Mouse (Mus musculus) forebrain, embryonic 14.5 days (tissue): ENCODE results near the gene 3110021N24Rik. TPM values are rescaled to one million over a fixed set of nuclear protein-coding genes. Genes with fewer than 3 reads are reported as not detected.
A peak's percentile ranks its signal among the peaks of the same experiment; 100 is the strongest.

Experiments
- ATAC-seq: fragments of 200-750 bp; cut with Nextera tagmentation; 2 replicates; pipeline ENCODE4 v1.8.0; 2017; ENCODE audit warnings: mild to moderate bottlenecking, moderate library complexity
- DNase-seq: peaks from one replicate; pipeline ENCODE4 v3.0.0-alpha.2; 2015; ENCODE audit warnings: low spot score
- H3K27ac ChIP-seq: fragments of 300-500 bp; sonication (generic); 2 replicates; pipeline ENCODE4 v1.5.1; 2014; ENCODE audit warnings: low read depth, mild to moderate bottlenecking, control low read depth, low read length, moderate library complexity
- H3K27me3 ChIP-seq: fragments of 300-500 bp; sonication (generic); replicated peaks from 2 replicates; pipeline ENCODE4 v1.6.1; 2014; ENCODE audit warnings: low read length, control low read depth, mixed read lengths; ENCODE audit not compliant: control insufficient read depth, insufficient read depth
- H3K36me3 ChIP-seq: fragments of 300-500 bp; sonication (generic); 2 replicates; pipeline ENCODE4 v1.6.1; 2014; ENCODE audit warnings: low read length, control low read depth; ENCODE audit not compliant: control insufficient read depth, insufficient read depth
- H3K4me1 ChIP-seq: fragments of 300-500 bp; sonication (generic); 2 replicates; pipeline ENCODE4 v1.6.1; 2014; ENCODE audit warnings: antibody characterized with exemption, low read length, control low read depth; ENCODE audit not compliant: control insufficient read depth, insufficient read depth
- H3K4me2 ChIP-seq: fragments of 300-500 bp; sonication (generic); 2 replicates; pipeline ENCODE4 v1.6.1; 2014; ENCODE audit warnings: mild to moderate bottlenecking, control low read depth, low read length
- H3K4me3 ChIP-seq: fragments of 300-500 bp; sonication (generic); 2 replicates; pipeline ENCODE4 v1.5.1; 2014; ENCODE audit warnings: low read depth, low read length, control low read depth
- H3K9ac ChIP-seq: fragments of 300-500 bp; sonication (generic); 2 replicates; pipeline ENCODE4 v1.6.1; 2014; ENCODE audit warnings: mild to moderate bottlenecking, low read length, control low read depth, moderate library complexity
- H3K9me3 ChIP-seq: fragments of 300-500 bp; sonication (generic); replicated peaks from 2 replicates; pipeline ENCODE4 v1.6.1; 2016; ENCODE audit warnings: low read length, control low read depth, mixed read lengths; ENCODE audit not compliant: control insufficient read depth
- WGBS: fragments of 180-500 bp; shearing (Covaris S2); extraction: QIAGEN DNeasy Blood & Tissue Kit; methylation state at CpG from one replicate; pipeline ENCODE4 v1.1.7; 2014; 5-methylcytosine and 5-hydroxymethylcytosine counted together
- polyA plus RNA-seq: library from polyadenylated mRNA; unstranded; fragments of >200 nt; fragmentation: Nextera tagmentation; extraction: Ambion mirVana; gene quantifications from 2 replicates; pipeline ENCODE4 v1.2.1, GENCODE M21; 2014

The 3110021N24Rik gene
- polyA plus RNA-seq, 1 experiment from 2014 or later = 1.2 TPM

DNA sequence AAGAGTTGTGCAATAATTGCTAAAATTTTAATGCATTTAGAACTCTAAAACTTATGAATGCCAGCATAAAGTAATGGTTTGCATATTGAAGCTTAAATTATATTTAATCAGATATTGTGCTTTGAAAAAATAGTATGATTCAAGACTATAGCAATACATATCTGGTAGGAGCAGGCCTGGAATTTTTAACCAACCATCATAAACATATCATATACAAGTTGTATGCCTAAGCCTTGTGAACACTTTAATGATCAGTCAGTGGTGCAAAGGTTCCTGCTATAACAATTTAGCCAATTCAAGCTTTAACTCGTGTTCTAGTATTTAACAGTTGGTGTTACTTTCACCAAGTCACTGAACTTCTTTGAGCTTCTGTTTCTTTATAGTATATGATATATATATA lies 11.0 kb downstream of the 3110021N24Rik start:
- H3K4me3 ChIP-seq = no peak overlapping the region
- ATAC-seq (no peak), DNase-seq (no peak)
- H3K4me2 ChIP-seq = no peak overlapping the region
- H3K27me3 ChIP-seq = no peaks in the 10 kb centered on the region
- H3K4me1 ChIP-seq = no peaks in the 10 kb centered on the region
- no peak overlapping the region for H3K27ac ChIP-seq
- 0 out of 2 replicates have a peak, but pooled peaks cover under 1% of the 10 kb centered on the region for H3K36me3 ChIP-seq
- 0 out of 2 replicates have a peak, but pooled peaks cover 2% of the 10 kb centered on the region for H3K9me3 ChIP-seq
- 85% methylated on average over 1 of the region's 1 CpGs for WGBS
- H3K9ac ChIP-seq = no peak overlapping the region

DNA sequence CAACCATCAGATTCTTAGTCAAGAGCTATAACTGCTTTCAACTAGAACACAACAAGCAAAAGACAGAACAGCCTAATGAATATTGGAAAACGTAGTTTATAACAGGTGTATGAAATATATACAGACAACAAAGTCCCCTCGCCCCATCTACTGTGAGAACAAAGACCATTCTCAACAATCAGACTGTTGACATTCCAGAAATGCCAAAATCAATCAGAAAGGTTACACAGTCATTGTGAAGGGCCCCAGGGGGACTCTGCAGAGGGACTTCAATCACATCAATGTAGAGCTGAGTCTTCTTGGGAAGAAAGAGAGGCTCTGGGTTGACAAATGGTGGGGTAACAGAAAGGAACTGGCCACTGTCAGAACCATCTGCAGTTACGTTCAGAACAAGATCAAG lies 12.1 kb downstream of the 3110021N24Rik start:
- Histone ChIP-seq H3K4me3 (no peak overlapping the region), H3K4me1 (no peaks in the 10 kb centered on the region), H3K27ac (no peak overlapping the region), H3K9ac (no peak overlapping the region), H3K4me2 (no peak overlapping the region), H3K9me3 (0 out of 2 replicates have a peak, but pooled peaks cover 3% of the 10 kb centered on the region), H3K27me3 (no peaks in the 10 kb centered on the region), H3K36me3 (no peaks in the 10 kb centered on the region)
- ATAC-seq (no peak), DNase-seq (no peak)
- 41% methylated on average over 3 of the region's 3 CpGs for WGBS

DNA sequence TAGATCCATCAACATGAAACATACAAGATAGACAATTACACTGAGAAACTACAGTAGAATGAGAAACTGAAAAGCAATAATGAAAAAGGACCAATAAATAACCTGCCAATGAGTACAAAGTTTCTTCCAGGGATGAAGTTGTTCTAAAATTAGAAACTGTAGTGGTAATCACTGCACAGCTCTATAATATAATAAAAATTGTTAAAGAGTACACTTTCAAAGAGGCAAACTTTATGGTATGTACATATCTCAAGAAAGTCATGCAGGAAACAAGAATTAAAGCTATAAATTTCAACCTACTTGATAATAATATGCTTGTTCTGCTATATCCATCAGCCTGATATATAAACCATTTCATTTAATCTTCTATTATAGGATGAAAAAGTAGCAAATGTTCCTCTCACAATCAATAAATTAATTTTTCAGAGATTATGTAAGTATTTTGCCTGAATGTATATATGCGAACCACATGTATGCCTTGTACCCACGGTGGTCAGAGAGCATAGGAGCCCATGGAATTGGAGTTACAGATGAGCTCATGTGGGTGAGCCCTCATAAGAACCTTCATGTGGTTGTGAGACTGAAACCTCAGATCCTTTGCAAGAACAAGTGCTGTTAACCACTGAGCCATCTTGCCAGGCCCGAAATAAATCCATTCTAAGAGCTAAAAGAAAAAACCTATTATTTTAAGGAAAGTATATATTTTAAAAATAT lies 26.9 kb downstream of the 3110021N24Rik start:
- DNase-seq = no peak
- H3K9me3 ChIP-seq = no peaks in the 10 kb centered on the region
- H3K36me3 ChIP-seq = no peaks in the 10 kb centered on the region
- H3K4me1 ChIP-seq = no peaks in the 10 kb centered on the region
- H3K9ac ChIP-seq = no peak overlapping the region
- WGBS = 96% methylated on average over 3 of the region's 3 CpGs
- ATAC-seq = no peak
- H3K4me3 ChIP-seq = no peak overlapping the region
- H3K27ac ChIP-seq = no peak overlapping the region
- H3K27me3 ChIP-seq = no peaks in the 10 kb centered on the region
- no peak overlapping the region for H3K4me2 ChIP-seq

DNA sequence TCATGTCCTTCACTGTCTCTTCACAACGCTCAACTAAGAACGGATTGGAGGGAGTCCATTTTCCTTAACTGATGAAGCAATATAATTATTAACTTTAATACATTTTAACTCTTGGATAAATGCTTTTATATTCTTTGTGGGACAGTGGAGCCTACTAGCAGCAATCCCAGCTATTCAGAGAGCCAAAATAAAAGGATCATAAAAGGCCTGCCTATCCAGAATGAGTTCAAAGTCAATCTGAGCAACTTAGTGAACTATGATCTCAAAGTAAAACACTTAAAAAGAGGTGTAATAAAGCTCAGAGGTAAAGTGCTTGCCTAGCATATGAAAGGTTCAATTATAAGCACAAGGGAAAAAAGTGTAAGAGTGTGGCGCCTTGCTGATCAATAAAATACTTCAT lies 40.1 kb downstream of the 3110021N24Rik start:
- Histone ChIP-seq H3K9ac (no peak overlapping the region), H3K4me2 (no peak overlapping the region), H3K9me3 (no peaks in the 10 kb centered on the region), H3K27me3 (no peaks in the 10 kb centered on the region), H3K27ac (no peak overlapping the region), H3K4me3 (no peak overlapping the region), H3K36me3 (no peaks in the 10 kb centered on the region), H3K4me1 (no peaks in the 10 kb centered on the region)
- ATAC-seq (no peak), DNase-seq (no peak)
- 96% methylated on average over 3 of the region's 3 CpGs for WGBS

DNA sequence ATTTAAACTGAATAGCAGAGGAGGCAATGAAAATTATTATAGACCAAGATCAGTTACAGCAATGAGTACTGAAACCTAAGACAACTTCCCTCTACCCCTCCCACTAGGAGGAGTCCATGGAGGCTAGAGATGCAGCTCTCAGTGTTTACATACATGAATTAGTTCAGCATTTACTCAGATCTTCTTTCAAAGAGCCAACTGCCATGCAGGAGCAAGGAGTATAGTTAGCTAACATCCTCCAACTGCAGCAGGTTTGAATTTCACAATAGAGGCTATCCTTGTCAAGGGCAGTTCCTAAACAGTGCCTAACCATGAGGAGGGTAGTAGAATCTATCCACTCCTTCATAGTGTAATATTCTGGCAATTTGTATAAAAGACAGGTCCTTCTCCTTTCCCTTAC lies 49.1 kb downstream of the 3110021N24Rik start:
- Histone ChIP-seq H3K4me1 (no peaks in the 10 kb centered on the region), H3K36me3 (no peaks in the 10 kb centered on the region), H3K9me3 (no peaks in the 10 kb centered on the region), H3K27ac (no peak overlapping the region), H3K4me3 (no peak overlapping the region), H3K27me3 (no peaks in the 10 kb centered on the region), H3K9ac (no peak overlapping the region), H3K4me2 (no peak overlapping the region)
- DNase-seq (no peak), ATAC-seq (no peak)

DNA sequence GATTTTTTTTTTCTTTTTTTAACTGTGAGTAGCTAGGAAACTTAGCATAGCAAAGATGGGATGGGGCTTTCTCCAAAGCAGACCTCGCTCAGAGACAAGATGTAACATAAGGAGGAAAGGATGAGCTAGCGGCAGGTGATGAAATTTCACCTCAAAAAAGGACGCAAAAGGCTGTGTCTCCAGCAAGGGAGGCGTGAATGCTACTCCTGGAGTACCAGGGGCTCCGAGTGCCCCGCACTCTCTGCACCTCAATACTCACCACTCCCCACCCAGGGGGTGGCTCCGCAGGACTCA lies 60.3 kb downstream of the 3110021N24Rik start:
- peaks cover 3% of the 10 kb centered on the region for H3K4me1 ChIP-seq
- no peaks in the 10 kb centered on the region for H3K9me3 ChIP-seq
- H3K36me3 ChIP-seq = no peaks in the 10 kb centered on the region
- peak overlapping the region; percentile 98 for H3K27ac ChIP-seq
- no peaks in the 10 kb centered on the region for H3K27me3 ChIP-seq
- peak overlapping the region; percentile 86 for H3K4me3 ChIP-seq
- no peak; the same call in 1 of the 2 replicates for ATAC-seq
- DNase-seq = no peak
- WGBS = 0% methylated on average over 7 of the region's 7 CpGs
- H3K4me2 ChIP-seq = peak overlapping the region; percentile 67
- H3K9ac ChIP-seq = peak overlapping the region; percentile 99

DNA sequence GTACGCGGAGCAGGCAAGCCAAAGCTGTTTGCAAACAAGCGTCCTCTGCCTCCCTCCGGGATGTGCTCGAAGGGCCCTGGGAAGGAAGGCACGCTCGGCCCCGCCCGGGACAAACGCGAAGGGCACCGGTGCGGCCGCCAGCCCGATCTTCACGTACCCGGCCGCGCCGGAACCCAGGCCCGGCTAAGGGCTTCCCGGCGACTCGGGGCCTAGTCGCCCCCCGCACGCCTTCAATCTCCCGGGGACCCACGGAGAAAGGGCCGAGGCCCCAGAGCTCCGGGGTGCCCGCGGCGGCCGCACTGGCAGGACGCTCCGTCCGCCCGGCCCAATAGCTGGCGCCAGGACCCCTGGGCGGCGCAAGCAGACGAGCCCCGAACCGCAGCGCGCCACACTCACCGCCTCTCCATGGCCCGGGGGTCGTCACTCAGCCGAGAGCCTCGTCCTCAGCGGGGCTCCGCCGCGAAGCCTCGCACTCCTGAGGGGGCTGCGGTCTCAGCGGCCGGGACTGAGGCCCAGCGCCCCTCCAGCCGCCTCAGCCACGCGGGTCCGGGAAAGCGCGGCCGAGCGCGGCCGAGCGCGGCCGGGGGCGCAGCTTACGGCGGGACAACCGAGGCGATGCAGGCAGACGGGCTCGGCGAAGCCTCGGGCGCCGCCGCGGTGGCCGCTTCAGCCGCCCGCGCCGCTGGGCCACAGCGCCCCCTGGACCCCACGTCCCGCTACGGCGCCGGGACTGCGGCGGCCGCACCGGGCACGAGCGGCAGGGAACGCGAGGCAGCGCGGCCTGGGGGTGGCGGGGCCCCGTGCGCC lies 60.8 kb downstream of the 3110021N24Rik start, which contains the start of gene Zfyve9:
Gene Zfyve9, minus strand, starts transcription at position 742 of the 807 bp plus-strand sequence.
- H3K4me1 ChIP-seq = peaks cover 3% of the 10 kb centered on the region
- peak within 1 kb of the TSS; percentile 86 for H3K4me3 ChIP-seq
- H3K27me3 ChIP-seq = no peaks in the 10 kb centered on the region
- no peaks in the 10 kb centered on the region for H3K9me3 ChIP-seq
- H3K9ac ChIP-seq = peak within 1 kb of the TSS; percentile 99
- H3K27ac ChIP-seq = peak within 1 kb of the TSS; percentile 98
- no peaks in the 10 kb centered on the region for H3K36me3 ChIP-seq
- WGBS = under 1% methylated on average over 81 of the region's 111 CpGs
- ATAC-seq = peak; percentile 91
- H3K4me2 ChIP-seq = peak within 1 kb of the TSS; percentile 67
- peak; percentile 84 for DNase-seq

DNA sequence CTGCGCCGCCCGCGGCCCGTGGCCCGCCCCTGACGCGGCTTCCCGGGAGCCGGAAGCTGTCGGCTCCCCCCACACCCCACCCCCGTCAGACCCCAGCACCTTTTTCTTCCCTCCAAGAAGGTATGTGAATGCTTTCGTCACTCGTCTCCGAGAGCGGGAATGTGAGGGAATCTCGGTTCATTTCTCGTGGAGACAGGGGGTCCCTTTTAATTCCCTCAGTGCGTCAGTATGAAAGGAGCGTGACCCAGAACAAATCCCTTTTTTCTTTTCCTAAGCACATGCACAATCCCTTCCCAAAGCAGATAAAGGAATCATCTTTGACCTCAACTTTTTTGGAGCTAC lies 61.4 kb downstream of the 3110021N24Rik start:
- H3K36me3 ChIP-seq = no peaks in the 10 kb centered on the region
- WGBS = under 1% methylated on average over 11 of the region's 20 CpGs
- peak overlapping the region; percentile 99 for H3K9ac ChIP-seq
- peak overlapping the region; percentile 67 for H3K4me2 ChIP-seq
- ATAC-seq = no peak
- no peaks in the 10 kb centered on the region for H3K27me3 ChIP-seq
- peaks cover 3% of the 10 kb centered on the region for H3K4me1 ChIP-seq
- H3K27ac ChIP-seq = peak overlapping the region; percentile 98
- H3K9me3 ChIP-seq = no peaks in the 10 kb centered on the region
- H3K4me3 ChIP-seq = peak overlapping the region; percentile 86
- DNase-seq = peak; percentile 81

DNA sequence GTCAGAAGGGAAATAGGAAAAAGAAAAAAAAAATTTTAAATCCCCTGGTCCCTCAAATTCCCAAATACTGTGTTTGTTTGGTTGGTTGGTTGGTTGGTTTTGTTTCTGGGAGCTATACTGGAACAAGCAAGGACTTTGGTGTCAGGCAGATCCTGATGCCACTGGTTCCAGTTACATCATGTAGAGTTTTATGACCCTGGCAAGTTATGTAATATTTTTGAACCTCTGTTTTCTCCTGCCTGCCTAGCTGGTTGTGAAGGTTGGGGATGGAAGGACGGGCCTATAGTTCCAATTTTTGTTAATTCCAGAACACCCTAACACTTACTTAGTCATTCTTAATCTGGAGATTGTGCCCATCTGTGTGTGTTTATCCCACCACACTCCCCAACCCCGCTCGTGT lies 62.1 kb downstream of the 3110021N24Rik start:
- H3K27ac ChIP-seq = no peak overlapping the region
- DNase-seq (no peak), ATAC-seq (no peak)
- H3K4me3 ChIP-seq = peak overlapping the region; percentile 86; the same call in 1 of the 2 replicates
- H3K4me2 ChIP-seq = peak overlapping the region; percentile 67
- H3K9me3 ChIP-seq = no peaks in the 10 kb centered on the region
- no peak overlapping the region for H3K9ac ChIP-seq
- no peaks in the 10 kb centered on the region for H3K36me3 ChIP-seq
- peaks cover 3% of the 10 kb centered on the region for H3K4me1 ChIP-seq
- 38% methylated on average over 3 of the region's 3 CpGs for WGBS
- H3K27me3 ChIP-seq = no peaks in the 10 kb centered on the region
